Mouse (Mus musculus) lung, postnatal 0 days (tissue): ENCODE results near the gene Man1a.

ENCODE experiments used
- CTCF ChIP-seq: IDR thresholded peaks from 2 replicates; pipeline ENCODE4 v1.5.1; 2016; ENCODE audit warnings: antibody characterized with exemption, mild to moderate bottlenecking
- EP300 ChIP-seq: IDR thresholded peaks from 2 replicates; pipeline ENCODE4 v1.6.1; 2016; ENCODE audit warnings: antibody characterized with exemption, mild to moderate bottlenecking, control low read depth

DNA sequence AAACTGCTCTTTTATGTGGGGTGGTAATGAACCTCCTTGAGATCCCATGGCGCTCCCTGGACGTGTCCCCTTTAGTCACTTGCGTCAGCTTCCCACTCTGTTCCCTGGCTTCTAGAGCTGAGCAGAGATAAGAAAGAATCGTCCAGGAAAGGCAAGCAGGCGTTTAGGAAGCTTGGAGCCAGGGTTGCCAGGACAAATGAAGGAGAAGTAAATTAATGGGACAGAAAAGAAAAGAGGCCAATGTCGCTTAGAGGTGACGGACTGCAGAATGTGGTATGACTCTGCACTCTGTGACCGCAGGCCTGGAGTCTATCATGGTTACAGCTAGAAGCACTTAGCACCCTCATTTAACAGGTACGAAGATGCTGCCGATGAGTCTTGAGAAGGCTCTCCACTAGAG lies 37.7 kb downstream of the Man1a start:
- no peak for TF ChIP-seq EP300
- TF ChIP-seq CTCF, result no peak
